Mouse (Mus musculus) bone marrow macrophage, adult 2 months (primary cell): ENCODE data around the gene Inip.

Experiments used
- CTCF ChIP-seq: IDR thresholded peaks from 2 replicates; pipeline ENCODE4 v1.5.1; 2012; ENCODE audit warnings: low read depth, mild to moderate bottlenecking, low read length, moderate library complexity
- POLR2A ChIP-seq: IDR thresholded peaks from 2 replicates; pipeline ENCODE4 v1.6.1; 2012; ENCODE audit warnings: mild to moderate bottlenecking, low read depth, low read length, borderline replicate concordance

GRCm38 (mm10) chr4:59847447-59847846 lies 46.1 kb upstream of the Inip start:
- no peak for TF ChIP-seq POLR2A
- no peak for TF ChIP-seq CTCF
